Mouse (Mus musculus): ENCODE measurements around the gene Ifnz. TPM values are rescaled to one million over a fixed set of nuclear protein-coding genes. Genes with fewer than 3 reads are reported as not detected.

The Ifnz gene
- total RNA-seq (2023): under 1 TPM in 1 of 2 experiments, not detected in 1; 0.70 TPM

DNA sequence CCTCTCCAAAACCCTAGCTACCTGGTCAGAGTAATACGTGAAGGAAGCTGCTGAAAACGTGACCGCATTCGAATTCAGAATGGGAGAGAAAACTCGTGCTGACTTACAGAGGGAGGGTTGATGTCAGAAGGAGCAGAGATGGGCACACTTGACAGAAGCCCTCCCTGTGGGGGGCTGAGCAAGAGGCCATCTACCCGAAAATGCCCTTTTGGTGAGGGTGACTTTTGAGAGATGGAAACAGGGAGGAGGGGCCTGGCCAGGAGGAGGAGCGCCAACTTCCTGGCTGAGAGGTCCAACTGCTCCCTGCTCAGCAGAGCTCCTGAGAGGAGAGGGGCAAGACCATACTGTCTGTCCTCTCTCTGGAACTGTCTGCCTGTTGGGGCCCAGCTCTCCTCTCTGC, at the start of gene Ifnz:
Gene Ifnz, plus strand, starts transcription at position 301 of the 400 bp plus-strand sequence.

DNA sequence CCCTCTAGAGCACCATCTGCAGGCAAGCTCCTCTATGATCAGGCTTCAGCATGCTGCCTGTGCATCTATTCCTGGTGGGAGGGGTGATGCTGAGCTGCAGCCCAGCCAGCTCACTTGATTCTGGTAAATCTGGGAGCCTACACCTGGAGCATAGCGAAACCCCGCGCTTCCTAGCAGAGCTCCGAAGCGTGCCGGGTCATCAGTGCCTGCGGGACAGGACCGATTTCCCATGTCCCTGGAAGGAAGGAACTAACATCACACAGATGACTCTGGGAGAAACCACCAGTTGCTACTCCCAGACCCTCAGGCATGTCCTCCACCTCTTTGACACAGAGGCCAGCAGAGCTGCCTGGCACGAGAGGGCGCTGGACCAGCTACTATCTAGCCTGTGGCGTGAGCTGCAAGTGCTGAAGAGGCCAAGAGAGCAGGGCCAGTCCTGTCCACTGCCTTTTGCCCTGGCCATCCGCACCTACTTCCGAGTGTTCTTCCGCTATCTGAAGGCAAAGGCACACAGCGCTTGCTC, 27.1 kb upstream of the Ifnz start, which contains the start of gene Gm13271:
Gene Gm13271, plus strand, starts transcription at position 51 of the 523 bp plus-strand sequence.

DNA sequence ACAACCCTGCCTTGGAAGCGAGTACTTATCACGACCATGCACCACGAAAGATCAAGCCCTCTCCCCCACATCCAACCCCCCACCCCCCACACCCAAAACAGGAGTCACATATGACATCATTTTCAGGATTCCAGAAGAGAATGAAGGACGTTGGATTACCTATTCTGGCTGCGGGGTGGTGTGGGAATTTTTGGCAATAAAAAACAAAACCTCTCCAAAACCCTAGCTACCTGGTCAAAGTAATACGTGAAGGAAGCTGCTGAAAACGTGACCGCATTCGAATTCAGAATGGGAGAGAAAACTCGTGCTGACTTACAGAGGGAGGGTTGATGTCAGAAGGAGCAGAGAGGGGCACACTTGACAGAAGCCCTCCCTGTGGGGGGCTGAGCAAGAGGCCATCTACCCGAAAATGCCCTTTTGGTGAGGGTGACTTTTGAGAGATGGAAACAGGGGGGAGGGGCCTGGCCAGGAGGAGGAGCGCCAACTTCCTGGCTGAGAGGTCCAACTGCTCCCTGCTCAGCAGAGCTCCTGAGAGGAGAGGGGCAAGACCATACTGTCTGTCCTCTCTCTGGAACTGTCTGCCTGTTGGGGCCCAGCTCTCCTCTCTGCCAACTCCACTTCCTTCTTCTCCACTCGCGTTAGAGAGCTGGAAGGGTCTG, 22.2 kb upstream of the Ifnz start, which contains the start of gene Gm13283:
Gene Gm13283, plus strand, starts transcription at position 510 of the 659 bp plus-strand sequence.

GRCm38 (mm10) chr4:88773534-88773933, 8.4 kb upstream of the Ifnz start, which contains the start of gene Gm13290:
Gene Gm13290 (plus strand): TSS chr4:88773834.

GRCm38 (mm10) chr4:88776622-88777021, 5.3 kb upstream of the Ifnz start, which contains the start of gene Gm13289:
Gene Gm13289 (plus strand): TSS chr4:88776922.

GRCm38 (mm10) chr4:88779550-88779949, 2.4 kb upstream of the Ifnz start, which contains the start of gene Gm13272:
Gene Gm13272 (plus strand): TSS chr4:88779850.

GRCm38 (mm10) chr4:88785409-88785808, 3.5 kb downstream of the Ifnz start, which contains the start of gene Gm13276:
Gene Gm13276 (plus strand): TSS chr4:88785709.

DNA sequence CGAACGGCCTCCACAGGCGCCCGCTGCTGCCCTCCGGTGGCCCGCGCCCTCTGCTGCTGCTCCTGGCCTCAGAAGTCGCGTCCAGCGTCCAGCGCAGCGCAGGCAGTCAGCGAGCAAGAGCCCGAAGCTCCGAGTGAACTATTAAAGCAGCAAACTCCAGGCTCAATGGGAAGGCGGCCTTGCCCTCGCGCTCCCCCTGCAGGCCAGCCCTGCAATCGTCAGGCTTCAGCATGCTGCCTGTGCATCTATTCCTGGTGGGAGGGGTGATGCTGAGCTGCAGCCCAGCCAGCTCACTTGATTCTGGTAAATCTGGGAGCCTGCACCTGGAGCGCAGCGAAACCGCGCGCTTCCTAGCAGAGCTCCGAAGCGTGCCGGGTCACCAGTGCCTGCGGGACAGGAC, 6.5 kb downstream of the Ifnz start, which contains the start of gene Gm13277:
Gene Gm13277, plus strand, starts transcription at position 231 of the 400 bp plus-strand sequence.

DNA sequence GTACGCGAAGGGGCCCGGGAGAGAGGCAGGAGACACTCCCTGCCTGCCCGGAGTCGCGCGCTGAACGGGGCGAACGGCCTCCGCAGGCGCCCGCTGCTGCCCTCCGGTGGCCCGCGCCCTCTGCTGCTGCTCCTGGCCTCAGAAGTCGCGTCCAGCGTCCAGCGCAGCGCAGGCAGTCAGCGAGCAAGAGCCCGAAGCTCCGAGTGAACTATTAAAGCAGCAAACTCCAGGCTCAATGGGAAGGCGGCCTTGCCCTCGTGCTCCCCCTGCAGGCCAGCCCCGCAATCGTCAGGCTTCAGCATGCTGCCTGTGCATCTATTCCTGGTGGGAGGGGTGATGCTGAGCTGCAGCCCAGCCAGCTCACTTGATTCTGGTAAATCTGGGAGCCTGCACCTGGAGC, 9.3 kb downstream of the Ifnz start, which contains the start of gene Gm13278:
Gene Gm13278, plus strand, starts transcription at position 301 of the 400 bp plus-strand sequence.

DNA sequence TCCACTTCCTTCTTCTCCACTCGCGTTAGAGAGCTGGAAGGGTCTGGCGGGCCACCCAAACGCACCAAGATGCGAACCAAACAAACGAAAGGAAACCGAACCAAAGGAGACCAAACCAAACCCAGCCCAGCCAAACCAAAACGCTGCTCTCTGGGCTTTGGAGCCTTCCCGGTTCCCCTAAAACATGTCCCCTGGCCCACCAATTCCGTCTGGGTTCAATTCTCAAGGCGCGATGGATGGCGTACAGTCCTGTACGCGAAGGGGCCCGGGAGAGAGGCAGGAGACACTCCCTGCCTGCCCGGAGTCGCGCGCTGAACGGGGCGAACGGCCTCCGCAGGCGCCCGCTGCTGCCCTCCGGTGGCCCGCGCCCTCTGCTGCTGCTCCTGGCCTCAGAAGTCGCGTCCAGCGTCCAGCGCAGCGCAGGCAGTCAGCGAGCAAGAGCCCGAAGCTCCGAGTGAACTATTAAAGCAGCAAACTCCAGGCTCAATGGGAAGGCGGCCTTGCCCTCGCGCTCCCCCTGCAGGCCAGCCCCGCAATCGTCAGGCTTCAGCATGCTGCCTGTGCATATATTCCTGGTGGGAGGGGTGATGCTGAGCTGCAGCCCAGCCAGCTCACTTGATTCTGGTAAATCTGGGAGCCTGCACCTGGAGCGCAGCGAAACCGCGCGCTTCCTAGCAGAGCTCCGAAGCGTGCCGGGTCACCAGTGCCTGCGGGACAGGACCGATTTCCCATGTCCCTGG, 12.2 kb downstream of the Ifnz start, which contains the start of gene Gm13275:
Gene Gm13275, plus strand, starts transcription at position 552 of the 740 bp plus-strand sequence.

GRCm38 (mm10) chr4:88797097-88797496, 15.2 kb downstream of the Ifnz start, which contains the start of gene Gm13279:
Gene Gm13279 (plus strand): TSS chr4:88797397.

GRCm38 (mm10) chr4:88799365-88799764, 17.4 kb downstream of the Ifnz start, which contains the start of gene Gm13285:
Gene Gm13285 (plus strand): TSS chr4:88799665.

GRCm38 (mm10) chr4:88802954-88803353, 21.0 kb downstream of the Ifnz start, which contains the start of gene Gm13287:
Gene Gm13287 (plus strand): TSS chr4:88803254.

DNA sequence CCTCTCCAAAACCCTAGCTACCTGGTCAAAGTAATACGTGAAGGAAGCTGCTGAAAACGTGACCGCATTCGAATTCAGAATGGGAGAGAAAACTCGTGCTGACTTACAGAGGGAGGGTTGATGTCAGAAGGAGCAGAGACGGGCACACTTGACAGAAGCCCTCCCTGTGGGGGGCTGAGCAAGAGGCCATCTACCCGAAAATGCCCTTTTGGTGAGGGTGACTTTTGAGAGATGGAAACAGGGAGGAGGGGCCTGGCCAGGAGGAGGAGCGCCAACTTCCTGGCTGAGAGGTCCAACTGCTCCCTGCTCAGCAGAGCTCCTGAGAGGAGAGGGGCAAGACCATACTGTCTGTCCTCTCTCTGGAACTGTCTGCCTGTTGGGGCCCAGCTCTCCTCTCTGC, 23.3 kb downstream of the Ifnz start, which contains the start of gene Gm13288:
Gene Gm13288, plus strand, starts transcription at position 301 of the 400 bp plus-strand sequence.

GRCm38 (mm10) chr4:88815928-88816327, 34.0 kb downstream of the Ifnz start, which contains the start of gene Ifna7:
Gene Ifna7 (plus strand): TSS chr4:88816228.

DNA sequence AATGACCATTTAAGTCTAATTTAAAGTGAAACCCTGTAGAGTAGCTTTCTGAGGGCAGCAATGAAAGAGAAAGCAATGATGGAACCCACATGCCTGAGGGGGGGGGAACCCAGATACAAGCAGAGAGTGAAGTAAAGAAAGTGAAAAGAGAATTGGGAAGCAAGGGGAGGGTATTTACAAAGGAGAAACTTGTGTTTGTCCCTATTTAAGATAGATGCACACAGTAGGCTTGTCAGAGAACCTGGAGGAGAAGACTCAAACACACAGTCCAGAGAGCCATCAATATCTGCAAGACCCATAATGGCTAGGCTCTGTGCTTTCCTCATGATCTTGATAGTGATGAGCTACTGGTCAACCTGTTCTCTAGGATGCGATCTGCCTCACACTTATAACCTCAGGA, 37.7 kb downstream of the Ifnz start, which contains the start of gene Ifna11:
Gene Ifna11, plus strand, starts transcription at position 301 of the 400 bp plus-strand sequence.

DNA sequence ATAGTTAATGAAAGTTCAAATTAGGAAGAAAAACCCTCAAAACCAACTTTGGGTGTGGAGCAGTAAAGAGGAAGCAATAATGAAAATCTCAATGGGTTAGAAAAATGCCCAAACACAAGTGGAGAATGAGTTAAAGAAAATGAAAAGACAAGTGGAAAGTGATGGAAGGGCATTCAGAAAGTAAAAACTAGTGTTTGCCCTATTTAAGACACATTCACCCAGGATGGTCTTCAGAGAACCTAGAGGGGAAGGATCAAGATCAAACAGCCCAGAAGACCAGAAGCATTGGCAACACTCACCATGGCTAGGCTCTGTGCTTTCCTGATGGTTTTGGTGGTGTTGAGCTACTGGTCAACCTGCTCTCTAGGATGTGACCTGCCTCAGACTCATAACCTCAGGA, 45.2 kb downstream of the Ifnz start, which contains the start of gene Ifna6:
Gene Ifna6, plus strand, starts transcription at position 301 of the 400 bp plus-strand sequence.

Other genes with a start within 250 kb of the Ifnz start
- gene Ifna15, start 223.9 kb upstream of the Ifnz start, total RNA-seq (2023): not detected
- gene Ifna14, start 210.3 kb upstream of the Ifnz start, total RNA-seq (2023): not detected
- gene Ifna9, start 189.7 kb upstream of the Ifnz start, total RNA-seq (2023): not detected
- not detected for gene Ifna12, start 178.8 kb upstream of the Ifnz start, total RNA-seq (2023)
- not detected for gene C87499, start 147.7 kb upstream of the Ifnz start, total RNA-seq (2023)
- not detected for gene Ifna13, start 137.7 kb upstream of the Ifnz start, total RNA-seq (2023)
- not detected for gene Ifna16, start 105.2 kb upstream of the Ifnz start, total RNA-seq (2023)
- not detected for gene Ifna2, start 98.2 kb upstream of the Ifnz start, total RNA-seq (2023)
- gene Ifnab, start 90.8 kb upstream of the Ifnz start, total RNA-seq (2023): not detected
- under 1 TPM in 1 of 2 experiments, not detected in 1; 0.40 TPM for gene Gm26566, start 60.3 kb upstream of the Ifnz start, total RNA-seq (2023)
- 10 to 100 TPM; 51.0 to 52.2 TPM for gene Klhl9, start 59.7 kb upstream of the Ifnz start, total RNA-seq (2023)
- gene Gm13271, start 27.3 kb upstream of the Ifnz start, total RNA-seq (2023): not detected
- gene Gm13283, start 22.0 kb upstream of the Ifnz start, total RNA-seq (2023): not detected
- gene Gm13290, start 8.3 kb upstream of the Ifnz start, total RNA-seq (2023): not detected
- gene Gm13289, start 5.2 kb upstream of the Ifnz start, total RNA-seq (2023): not detected
- not detected for gene Gm13272, start 2.3 kb upstream of the Ifnz start, total RNA-seq (2023)
- not detected for gene Gm13276, start 3.6 kb downstream of the Ifnz start, total RNA-seq (2023)
- gene Gm13277, start 6.5 kb downstream of the Ifnz start, total RNA-seq (2023): not detected
- gene Gm13278, start 9.4 kb downstream of the Ifnz start, total RNA-seq (2023): not detected
- not detected for gene Gm13275, start 12.4 kb downstream of the Ifnz start, total RNA-seq (2023)
- not detected for gene Gm13279, start 15.3 kb downstream of the Ifnz start, total RNA-seq (2023)
- under 1 TPM in 1 of 2 experiments, not detected in 1; 0.29 TPM for gene Gm13285, start 17.5 kb downstream of the Ifnz start, total RNA-seq (2023)
- not detected for gene Gm13287, start 21.1 kb downstream of the Ifnz start, total RNA-seq (2023)
- not detected for gene Gm13288, start 23.4 kb downstream of the Ifnz start, total RNA-seq (2023)
- not detected for gene Ifna7, start 34.1 kb downstream of the Ifnz start, total RNA-seq (2023)
- gene Ifna11, start 37.8 kb downstream of the Ifnz start, total RNA-seq (2023): not detected
- gene Ifna6, start 45.3 kb downstream of the Ifnz start, total RNA-seq (2023): not detected
- not detected for gene Ifna5, start 53.4 kb downstream of the Ifnz start, total RNA-seq (2023)
- not detected for gene Ifna4, start 59.7 kb downstream of the Ifnz start, total RNA-seq (2023)
- not detected for gene Ifna1, start 68.0 kb downstream of the Ifnz start, total RNA-seq (2023)
- gene Ifne, start 98.1 kb downstream of the Ifnz start, total RNA-seq (2023): not detected

Measured in neutrophil, adult 83 days (primary cell).